Mouse (Mus musculus): Measurements from ENCODE around the gene Sema6d.

- TF ChIP-seq GATA1 (IDR thresholded peaks at IDR 0.05; ENCODE audit: low read length) = no peak
- no peak for TF ChIP-seq TAL1 (IDR thresholded peaks at IDR 0.05; ENCODE audit: low read length)
Observed at GRCm38 (mm10) chr2:124291145-124291544, 201.4 kb downstream of the Sema6d start.

Measured in erythroblast, embryonic 14.5 days (primary cell).